Mouse (Mus musculus) splenic B cell, adult 2 months (primary cell): ENCODE results near the gene Gsn.

Experiments
- DNase-seq: peaks from one replicate; pipeline ENCODE4 v3.0.0-alpha.2; 2011; ENCODE audit warnings: low read depth, low spot score
- H3K27me3 ChIP-seq: 2 replicates; pipeline ENCODE4 v1.6.1; 2012; ENCODE audit warnings: mild to moderate bottlenecking, low read length, moderate library complexity, mixed read lengths; ENCODE audit not compliant: control insufficient read depth, poor library complexity, insufficient read depth, severe bottlenecking
- H3K36me3 ChIP-seq: 2 replicates; pipeline ENCODE4 v1.6.1; 2012; ENCODE audit warnings: mild to moderate bottlenecking, low read length, moderate library complexity, mixed read lengths; ENCODE audit not compliant: control insufficient read depth, poor library complexity, insufficient read depth, severe bottlenecking

Gene Gsn

DNA sequence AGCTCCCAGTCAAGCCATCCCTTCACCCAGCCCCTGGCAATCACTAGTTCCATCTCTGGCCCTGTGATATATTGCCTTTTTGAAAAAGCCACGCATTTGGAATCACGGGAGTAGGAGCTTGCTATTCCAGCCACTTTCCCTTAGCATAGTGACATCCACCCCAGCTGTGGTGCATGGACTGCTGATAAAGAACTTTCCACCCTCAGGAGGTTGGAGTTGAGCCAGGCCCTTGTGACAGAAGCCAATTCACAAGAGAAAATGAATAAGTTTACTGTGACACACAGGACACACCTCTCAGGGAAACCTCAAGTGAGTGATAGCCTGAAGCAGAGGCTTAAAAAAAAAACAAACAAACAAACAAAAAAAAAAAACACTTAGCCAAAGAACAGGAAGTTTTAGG lies 24.3 kb upstream of the Gsn start:
- DNase-seq: no peak
- H3K36me3 ChIP-seq: no peaks in the 10 kb centered on the region
- no peaks in the 10 kb centered on the region for H3K27me3 ChIP-seq

DNA sequence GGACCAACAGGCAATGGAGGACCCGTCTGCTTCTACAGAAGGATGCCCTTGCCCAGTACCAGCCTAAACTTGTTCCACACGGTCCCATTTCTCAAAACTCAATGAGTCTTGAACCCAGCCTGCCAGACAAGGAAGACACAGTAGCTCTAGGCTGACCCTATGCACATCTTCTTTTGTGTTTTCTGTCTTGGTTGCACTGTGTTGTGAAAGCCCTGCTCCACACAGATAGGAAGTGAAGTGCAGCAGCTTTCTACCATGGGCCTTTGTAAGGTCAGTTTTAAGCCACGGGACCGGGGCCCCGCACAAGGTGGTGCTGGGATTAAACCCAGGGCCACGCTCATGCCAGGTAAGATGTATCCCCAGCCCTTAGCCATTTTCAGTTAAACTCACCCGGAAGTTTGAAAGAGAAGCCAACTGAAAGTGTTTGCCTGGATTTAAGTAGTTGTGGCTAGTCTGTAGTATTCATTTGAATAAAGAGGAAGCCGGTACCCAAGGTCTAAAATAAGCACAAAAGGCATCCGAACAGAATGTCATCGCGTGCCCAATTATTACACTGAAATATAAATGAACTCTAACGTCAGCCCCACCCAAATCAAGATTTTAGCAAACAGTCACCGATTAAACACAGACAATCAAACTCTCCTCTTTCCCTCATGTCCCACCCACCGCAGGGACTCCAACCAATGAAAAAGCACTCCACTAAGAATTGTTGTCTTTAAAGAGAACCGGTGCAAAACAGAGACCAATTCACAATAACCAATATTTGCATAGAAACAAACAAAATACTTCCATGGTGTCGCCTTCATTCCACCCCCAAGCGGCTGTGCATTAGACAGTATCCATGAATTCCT lies 23.4 kb upstream of the Gsn start:
- H3K36me3 ChIP-seq: no peaks in the 10 kb centered on the region
- DNase-seq: peak; percentile 49
- no peaks in the 10 kb centered on the region for H3K27me3 ChIP-seq

DNA sequence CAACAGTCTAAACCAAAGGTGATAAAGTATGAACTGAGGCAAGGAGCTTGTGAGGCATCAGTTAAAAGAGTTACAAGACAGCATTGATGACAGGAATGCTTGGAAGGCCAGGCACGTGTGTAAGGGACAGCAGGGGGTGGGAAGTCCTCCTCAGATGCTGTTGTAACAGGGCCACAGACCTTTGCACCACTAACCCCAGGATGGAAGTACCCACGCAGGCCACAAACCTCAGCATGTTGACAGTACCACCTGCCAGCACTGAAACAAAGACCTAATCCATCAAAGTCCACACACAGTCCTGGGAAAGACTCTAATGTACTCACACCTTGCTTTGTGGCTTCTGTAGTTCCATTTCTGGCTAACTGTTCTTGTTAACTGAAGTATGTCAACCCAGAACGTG lies 22.3 kb upstream of the Gsn start:
- no peak for DNase-seq
- H3K36me3 ChIP-seq: no peaks in the 10 kb centered on the region

DNA sequence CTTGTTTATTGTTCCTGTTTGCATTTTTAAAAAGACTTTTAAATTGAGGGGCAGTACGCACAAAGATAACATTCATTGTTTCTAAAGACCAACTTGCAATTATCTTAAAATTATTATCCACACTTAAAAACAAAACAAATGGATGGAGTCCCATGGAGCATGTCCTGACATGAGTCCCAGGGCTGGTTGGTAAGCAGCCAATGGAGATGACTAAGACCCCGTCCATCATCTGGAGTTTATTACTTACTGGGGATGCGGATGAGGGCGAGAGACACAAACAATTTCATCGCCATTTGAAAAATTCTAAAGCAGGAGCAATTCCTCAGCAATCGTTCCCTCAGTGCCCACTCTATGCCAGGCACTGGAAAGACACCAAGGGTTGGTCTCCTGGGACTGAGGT lies 21.2 kb upstream of the Gsn start:
- no peaks in the 10 kb centered on the region for H3K36me3 ChIP-seq
- no peak for DNase-seq

More for the DNA sequence above, 22.3 kb upstream of the Gsn start:
- no peaks in the 10 kb centered on the region for H3K27me3 ChIP-seq

DNA sequence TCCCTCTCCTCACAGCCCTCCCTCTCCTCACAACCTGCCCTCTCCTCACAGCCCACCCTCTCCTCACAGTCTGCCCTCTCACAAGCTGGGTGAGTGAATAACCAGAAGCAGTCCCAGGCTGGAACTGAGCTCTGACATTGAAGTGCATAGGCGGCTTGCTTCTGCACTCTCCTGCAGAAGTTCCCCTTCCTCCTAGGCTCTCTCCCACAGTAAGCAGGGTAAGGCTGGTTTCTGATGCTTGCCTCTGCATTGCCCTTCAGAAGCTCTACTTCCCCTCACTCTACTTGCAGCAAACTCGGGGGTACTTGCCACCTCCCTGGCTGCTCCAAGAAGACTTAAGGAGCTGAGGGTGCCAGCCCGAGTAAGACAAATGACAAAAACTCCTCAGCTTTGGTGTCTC lies 11.9 kb upstream of the Gsn start:
- Histone ChIP-seq H3K36me3 (no peaks in the 10 kb centered on the region), H3K27me3 (no peaks in the 10 kb centered on the region)
- DNase-seq: no peak

More for the DNA sequence above, 21.2 kb upstream of the Gsn start:
- no peaks in the 10 kb centered on the region for H3K27me3 ChIP-seq

DNA sequence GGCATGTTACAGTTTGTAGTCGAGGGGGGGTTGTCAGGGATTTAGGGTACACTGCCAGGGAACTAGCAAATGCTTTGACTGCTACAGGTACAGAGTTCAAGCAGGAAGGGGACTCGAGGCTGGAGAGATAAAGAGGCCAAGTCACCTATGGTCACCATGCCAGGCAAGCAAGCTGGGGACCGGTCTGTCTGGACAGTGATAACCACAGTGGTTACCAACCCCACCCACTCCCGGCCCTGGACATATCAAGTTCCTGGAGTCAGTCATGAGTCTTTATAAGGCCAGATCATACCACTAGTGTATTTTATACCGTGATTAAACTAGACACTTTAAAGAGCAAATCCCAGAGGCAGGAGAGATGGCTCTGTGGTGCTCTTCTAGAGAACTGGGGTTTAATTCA lies 8.4 kb upstream of the Gsn start:
- no peaks in the 10 kb centered on the region for H3K36me3 ChIP-seq
- no peak for DNase-seq

DNA sequence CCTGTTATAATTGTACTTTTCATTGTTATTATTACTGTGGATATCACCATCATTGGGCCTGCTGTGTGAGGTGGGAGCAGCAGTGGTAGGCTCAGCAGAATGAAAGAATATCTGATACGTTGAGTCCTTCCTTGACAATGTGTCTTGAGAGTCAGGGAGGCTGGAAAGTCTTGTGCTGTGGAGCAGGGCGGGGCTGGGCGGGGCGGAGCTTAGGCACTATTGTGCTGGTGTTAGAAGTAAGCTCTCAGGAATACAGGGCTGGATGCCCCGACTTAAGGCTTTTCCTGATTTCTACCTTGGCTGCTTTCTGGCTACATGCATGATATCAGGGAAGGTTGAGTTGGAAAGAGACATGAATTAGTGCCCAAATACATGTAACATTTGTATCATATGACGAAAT lies 3.4 kb upstream of the Gsn start:
- Histone ChIP-seq H3K27me3 (no peaks in the 10 kb centered on the region), H3K36me3 (no peaks in the 10 kb centered on the region)
- DNase-seq: no peak

More for the DNA sequence above, 8.4 kb upstream of the Gsn start:
- no peaks in the 10 kb centered on the region for H3K27me3 ChIP-seq

DNA sequence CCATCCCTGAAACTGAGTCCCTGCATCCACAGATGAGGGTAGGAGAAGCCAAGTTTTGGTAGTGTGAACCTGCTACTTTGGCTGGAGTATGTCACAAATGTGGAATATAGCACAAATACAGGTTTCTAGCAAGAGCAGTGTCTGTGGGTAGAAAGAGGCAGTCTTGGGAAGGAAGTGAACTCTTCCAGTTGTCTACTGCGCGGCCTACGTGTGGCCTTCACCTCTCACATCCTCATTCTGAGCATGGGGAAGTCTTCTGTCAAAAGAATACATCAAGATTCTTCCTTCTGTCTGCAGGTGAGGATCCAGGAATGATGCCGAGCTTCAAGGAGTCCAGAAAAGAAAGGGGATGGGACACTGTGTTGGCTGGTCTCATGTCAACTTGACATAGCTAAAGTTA lies 2.4 kb upstream of the Gsn start:
- DNase-seq: peak; percentile 60
- Histone ChIP-seq H3K36me3 (no peaks in the 10 kb centered on the region), H3K27me3 (no peaks in the 10 kb centered on the region)

DNA sequence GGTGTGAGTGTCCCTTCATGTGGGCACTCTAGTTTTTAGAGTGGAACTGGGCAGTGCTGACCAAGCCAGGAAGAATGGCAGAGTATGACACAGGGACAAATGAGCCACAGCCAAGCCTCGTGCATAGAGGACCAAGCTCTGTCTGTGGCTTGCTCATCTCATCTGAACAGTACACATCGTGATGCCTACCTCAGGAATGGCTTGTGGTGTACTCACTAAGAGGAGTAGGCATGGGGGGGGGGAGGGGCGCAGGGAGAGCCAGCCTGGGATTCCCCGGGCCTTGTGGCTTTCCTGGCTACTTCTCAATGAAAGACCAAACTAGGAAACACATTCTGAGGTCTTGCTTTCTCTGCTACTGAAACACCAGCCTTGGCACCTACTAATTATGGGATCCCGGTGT lies 1.2 kb upstream of the Gsn start:
- no peak for DNase-seq
- Histone ChIP-seq H3K27me3 (no peaks in the 10 kb centered on the region), H3K36me3 (no peaks in the 10 kb centered on the region)

DNA sequence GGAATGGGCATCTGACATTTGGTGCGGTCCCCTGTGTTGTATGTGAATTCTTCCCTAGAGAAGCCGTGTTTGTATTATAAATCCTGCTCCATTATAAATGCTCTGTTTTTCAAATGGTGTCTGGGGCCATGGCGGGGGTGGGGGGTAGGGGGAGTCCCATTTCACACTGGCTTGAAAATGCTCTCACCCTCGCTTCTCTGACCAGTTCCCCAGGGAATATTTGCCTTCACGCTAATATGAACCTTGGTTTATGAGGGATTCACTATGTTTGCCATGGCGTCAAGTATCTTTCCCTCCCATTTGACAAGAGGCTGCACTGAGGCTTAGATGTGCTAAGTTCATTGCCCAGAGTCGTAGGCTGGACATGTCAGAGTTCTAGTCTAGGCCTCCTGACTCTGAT lies 718 bp upstream of the Gsn start:
- no peaks in the 10 kb centered on the region for H3K36me3 ChIP-seq
- no peaks in the 10 kb centered on the region for H3K27me3 ChIP-seq
- DNase-seq: peak; percentile 20

DNA sequence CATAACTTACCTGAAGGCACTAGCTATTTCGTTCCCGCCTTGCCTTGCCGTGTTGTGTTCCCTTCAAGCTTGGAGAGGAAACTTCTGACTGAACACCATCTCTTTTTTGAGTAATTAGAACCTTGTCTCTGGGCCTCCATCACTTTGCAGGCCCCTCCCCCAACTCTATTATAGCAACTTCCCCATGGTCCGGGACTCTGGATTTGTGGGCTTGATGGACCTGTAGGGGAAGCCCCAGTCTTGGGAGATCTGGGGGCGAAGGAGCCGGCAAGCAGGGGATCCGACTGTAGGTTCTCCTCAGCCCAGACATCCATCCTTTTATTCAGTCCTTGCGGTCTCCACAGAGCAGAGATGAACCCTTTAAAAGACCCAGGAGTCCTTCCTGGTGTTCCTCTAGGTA lies 752 bp downstream of the Gsn start:
- DNase-seq: no peak
- H3K36me3 ChIP-seq: no peaks in the 10 kb centered on the region

DNA sequence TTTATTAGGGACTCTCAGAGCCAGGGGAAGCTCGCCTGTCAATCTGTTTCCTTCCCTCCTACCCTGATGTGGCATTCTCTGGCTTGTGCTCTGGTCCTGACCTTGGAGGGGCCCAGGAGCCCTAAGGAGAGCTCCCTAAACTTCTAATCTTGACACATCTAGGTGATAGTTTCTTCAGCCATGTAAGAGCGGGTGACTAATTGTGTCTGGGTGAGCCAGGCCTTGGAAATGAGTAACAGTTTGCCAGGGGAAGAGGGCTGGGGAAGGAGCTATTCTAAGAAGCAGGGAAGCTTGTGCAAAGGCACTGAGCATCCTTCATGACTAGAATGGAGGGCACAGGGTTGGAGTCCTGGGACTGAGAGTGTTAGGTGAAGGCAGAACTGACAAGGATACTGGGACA lies 1.7 kb downstream of the Gsn start:
- H3K36me3 ChIP-seq: no peaks in the 10 kb centered on the region
- H3K27me3 ChIP-seq: no peaks in the 10 kb centered on the region
- DNase-seq: no peak

More for the DNA sequence above, 752 bp downstream of the Gsn start:
- no peaks in the 10 kb centered on the region for H3K27me3 ChIP-seq

DNA sequence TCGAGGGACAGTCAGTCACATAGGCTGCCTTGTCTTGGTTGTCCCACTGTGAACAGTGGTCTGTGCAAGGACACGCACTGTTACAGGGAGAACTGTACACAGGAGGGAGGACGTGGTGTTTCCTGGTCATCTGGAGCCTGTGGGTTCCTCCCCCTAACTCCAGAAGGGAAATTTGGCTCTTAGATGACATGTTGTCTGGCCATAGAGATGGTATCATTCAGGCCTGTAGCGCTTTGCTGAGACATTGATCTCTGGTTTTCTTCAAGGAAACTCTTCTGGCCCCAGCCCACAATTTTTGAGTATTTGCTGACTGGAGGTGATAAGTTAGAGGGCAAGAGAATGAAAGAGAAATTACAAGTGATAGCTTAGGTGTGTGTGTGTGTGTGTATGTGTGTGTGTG lies 2.4 kb downstream of the Gsn start:
- DNase-seq: no peak
- Histone ChIP-seq H3K36me3 (no peaks in the 10 kb centered on the region), H3K27me3 (no peaks in the 10 kb centered on the region)

DNA sequence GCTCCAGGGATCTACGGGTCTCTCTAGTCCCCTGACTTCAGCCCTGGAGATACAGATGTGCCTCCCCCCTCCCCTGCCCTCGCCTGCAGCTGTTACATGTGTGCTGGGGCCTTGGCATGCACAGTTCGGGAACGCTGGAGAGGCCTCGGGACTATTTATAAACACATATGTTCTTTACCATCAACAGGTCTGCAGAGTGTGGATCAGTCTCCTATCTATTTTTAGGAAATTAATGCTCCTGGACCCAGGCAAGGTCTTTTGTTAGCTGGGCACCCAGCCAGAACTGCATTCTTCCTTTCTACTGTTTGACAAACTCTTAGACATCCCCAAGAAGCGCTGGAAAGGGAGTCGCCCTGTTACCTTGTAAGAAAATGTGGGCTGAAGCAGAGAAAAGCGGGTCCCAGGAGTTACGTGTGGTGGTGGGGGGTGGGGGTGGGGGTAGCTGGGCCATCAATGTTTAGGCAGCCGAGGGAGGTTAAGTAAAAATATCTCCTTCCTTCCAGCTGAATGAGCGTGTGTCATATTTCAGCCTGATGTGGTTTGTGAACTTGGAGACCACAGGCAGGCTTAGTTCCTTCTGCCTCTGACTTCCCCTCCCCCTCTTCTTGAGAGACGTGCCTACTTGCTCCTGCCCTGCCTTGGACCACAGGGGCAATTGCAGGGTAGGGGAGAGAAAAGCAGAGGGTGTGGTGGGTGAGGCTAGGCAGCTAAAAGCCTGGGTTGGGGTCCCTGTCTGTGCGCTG lies 3.3 kb downstream of the Gsn start:
- peak; percentile 69 for DNase-seq
- Histone ChIP-seq H3K36me3 (no peaks in the 10 kb centered on the region), H3K27me3 (no peaks in the 10 kb centered on the region)

DNA sequence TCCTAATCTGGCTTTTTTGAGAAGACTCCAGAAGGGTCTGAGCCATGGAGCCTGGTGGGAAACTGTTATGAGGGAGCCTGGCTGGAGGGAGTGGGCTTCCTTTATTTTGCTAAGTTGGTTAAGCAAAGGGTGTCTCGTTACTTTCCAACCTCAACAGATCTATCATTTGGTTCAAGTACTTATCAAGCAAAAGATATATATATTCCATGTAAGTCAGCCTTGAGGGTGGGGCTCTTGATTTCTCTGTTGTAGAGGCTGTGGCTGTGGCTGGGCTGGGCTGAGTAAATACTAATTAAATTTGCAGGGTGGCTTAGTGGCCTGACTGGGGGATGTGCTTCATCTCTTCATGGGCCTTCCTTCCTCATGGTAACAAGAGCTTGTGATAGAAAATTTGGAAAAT lies 4.1 kb downstream of the Gsn start:
- Histone ChIP-seq H3K36me3 (no peaks in the 10 kb centered on the region), H3K27me3 (no peaks in the 10 kb centered on the region)
- no peak for DNase-seq
